Mouse (Mus musculus) neural tube, embryonic 13.5 days (tissue): ENCODE measurements around the gene Car5a. TPM values are rescaled to one million over a fixed set of nuclear protein-coding genes. Genes with fewer than 3 reads are reported as not detected.

Experiments
- ATAC-seq: fragments of 200-750 bp; cut with Nextera tagmentation; 2 replicates; pipeline ENCODE4 v1.8.0; 2017; ENCODE audit warnings: low read depth, mild to moderate bottlenecking, moderate TSS enrichment, moderate library complexity
- H3K27ac ChIP-seq: fragments of 300-500 bp; sonication (generic); replicated peaks from 2 replicates; pipeline ENCODE4 v1.5.1; 2015; ENCODE audit warnings: moderate library complexity, mild to moderate bottlenecking, inconsistent platforms
- H3K27me3 ChIP-seq: fragments of 300-500 bp; sonication (generic); 2 replicates; pipeline ENCODE4 v1.6.1; 2015; ENCODE audit warnings: mild to moderate bottlenecking, inconsistent platforms
- H3K36me3 ChIP-seq: fragments of 300-500 bp; sonication (generic); 2 replicates; pipeline ENCODE4 v1.6.1; 2015; ENCODE audit warnings: mild to moderate bottlenecking, inconsistent platforms
- H3K4me1 ChIP-seq: fragments of 300-500 bp; sonication (generic); replicated peaks from 2 replicates; pipeline ENCODE4 v1.6.1; 2015; ENCODE audit warnings: inconsistent platforms
- H3K4me2 ChIP-seq: fragments of 300-500 bp; sonication (generic); 2 replicates; pipeline ENCODE4 v1.6.1; 2015; ENCODE audit warnings: inconsistent platforms, mild to moderate bottlenecking, moderate library complexity
- H3K4me3 ChIP-seq: fragments of 300-500 bp; sonication (generic); 2 replicates; pipeline ENCODE4 v1.5.1; 2015; ENCODE audit warnings: mild to moderate bottlenecking, inconsistent platforms
- H3K9ac ChIP-seq: fragments of 300-500 bp; sonication (generic); 2 replicates; pipeline ENCODE4 v1.6.1; 2015; ENCODE audit warnings: moderate library complexity, mild to moderate bottlenecking, inconsistent platforms
- H3K9me3 ChIP-seq: fragments of 300-500 bp; sonication (generic); 2 replicates; pipeline ENCODE4 v1.6.1; 2016; ENCODE audit warnings: inconsistent platforms
- WGBS: fragments of 180-500 bp; shearing (Covaris S2); methylation state at CpG from one replicate; pipeline ENCODE4 v1.1.7; 2015; 5-methylcytosine and 5-hydroxymethylcytosine counted together
- microRNA-seq: library from miRNA; unstranded; fragments of <30 nt; microRNA quantifications from one replicate; pipeline ENCODE4, GENCODE M21; 2016
- polyA plus RNA-seq: library from polyadenylated mRNA; unstranded; fragments of >200 nt; fragmentation: Nextera tagmentation; extraction: Ambion mirVana; gene quantifications from 2 replicates; pipeline ENCODE4 v1.2.1, GENCODE M21; 2015

The Car5a gene
- polyA plus RNA-seq, 1 experiment from 2014 or later = 0.31 TPM

DNA sequence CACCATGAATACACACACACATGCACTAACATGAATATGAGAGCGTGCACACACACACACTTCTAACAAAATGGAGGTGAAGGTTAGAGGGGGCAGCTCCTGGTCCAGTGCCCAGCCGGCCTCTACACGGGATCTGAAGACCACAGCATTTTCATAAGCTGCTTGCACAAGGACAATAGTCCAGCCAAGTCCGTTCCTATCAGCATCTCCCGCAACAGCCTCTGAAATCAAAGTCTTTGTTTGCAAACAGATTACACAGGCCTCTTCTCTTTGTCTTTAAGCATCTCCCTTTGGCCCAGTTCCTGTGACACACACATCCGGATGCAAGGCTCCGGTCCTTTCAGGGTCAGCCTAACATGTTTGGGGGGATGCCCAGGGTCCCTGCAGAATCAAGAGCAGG lies 75.8 kb downstream of the Car5a start:
- no peaks in the 10 kb centered on the region for H3K36me3 ChIP-seq
- H3K9ac ChIP-seq = no peak overlapping the region
- H3K4me2 ChIP-seq = no peak overlapping the region
- no peaks in the 10 kb centered on the region for H3K27me3 ChIP-seq
- no peaks in the 10 kb centered on the region for H3K9me3 ChIP-seq
- no peak overlapping the region for H3K27ac ChIP-seq
- ATAC-seq = no peak
- H3K4me3 ChIP-seq = no peak overlapping the region
- peaks cover 14% of the 10 kb centered on the region for H3K4me1 ChIP-seq
- WGBS = 88% methylated on average over 7 of the region's 7 CpGs

GRCm38 (mm10) chr8:121868196-121868595 lies 76.5 kb downstream of the Car5a start:
- H3K9ac ChIP-seq = no peak overlapping the region
- ATAC-seq = no peak
- H3K9me3 ChIP-seq = no peaks in the 10 kb centered on the region
- peaks cover 14% of the 10 kb centered on the region for H3K4me1 ChIP-seq
- no peak overlapping the region for H3K27ac ChIP-seq
- H3K4me3 ChIP-seq = no peak overlapping the region
- 92% methylated on average over 5 of the region's 5 CpGs for WGBS
- H3K27me3 ChIP-seq = no peaks in the 10 kb centered on the region
- H3K36me3 ChIP-seq = no peaks in the 10 kb centered on the region
- H3K4me2 ChIP-seq = no peak overlapping the region

Small RNA genes lying within 50 kb of the gene (microRNA-seq; reads per million reads assigned to microRNA genes)
- 0.59 reads per million for gene Mir7237

Other genes starting within 250 kb of the Car5a start
- 101 and 104 TPM in 2 replicates for gene Jph3, start 215.3 kb downstream of the Car5a start, polyA plus RNA-seq
- gene Klhdc4, start 115.3 kb downstream of the Car5a start, polyA plus RNA-seq = 40.0 and 40.5 TPM in 2 replicates
- gene Slc7a5, start 37.2 kb downstream of the Car5a start, polyA plus RNA-seq = 38.7 and 38.9 TPM in 2 replicates
- 59.9 and 60.1 TPM in 2 replicates for gene Banp, start 4.8 kb upstream of the Car5a start, polyA plus RNA-seq